Mouse (Mus musculus) MEL-GATA-1-ER (cell line): ENCODE measurements around the gene Gm3880.
"Not testable (repeated sequence)": the region's sequence is repeated elsewhere in the genome, so short reads cannot be mapped to it uniquely, and the experiment has no call there.

Experiments
- DNase-seq: peaks from one replicate; pipeline ENCODE4 v3.0.0-alpha.2; 2012; ENCODE audit warnings: low read depth; ENCODE audit errors: extremely low read depth

Gene Gm3880

GRCm38 (mm10) chrX:102686872-102687271, at the start of gene Gm3880:
Gm3880 (minus strand) TSS chrX:102686972.
- DNase-seq, result not testable (repeated sequence)

- not testable (repeated sequence) for DNase-seq
These were observed 37.5 kb upstream of the Gm3880 start for GRCm38 (mm10) chrX:102724226-102724625.

- DNase-seq, result not testable (repeated sequence)
These were observed 20.8 kb upstream of the Gm3880 start, which contains the start of the genes Gm9112 and Dmrtc1b for GRCm38 (mm10) chrX:102707535-102707934. Gm9112 (minus strand) TSS chrX:102707635. Dmrtc1b (plus strand) TSS chrX:102707865.

- DNase-seq, result peak; percentile 2
These were observed 13.9 kb upstream of the Gm3880 start for GRCm38 (mm10) chrX:102700636-102701035.

- not testable (repeated sequence) for DNase-seq
These were observed 2.5 kb upstream of the Gm3880 start for GRCm38 (mm10) chrX:102689252-102689651.

- not testable (repeated sequence) for DNase-seq
These were observed 2.1 kb downstream of the Gm3880 start for GRCm38 (mm10) chrX:102684706-102685105.

GRCm38 (mm10) chrX:102666641-102667040, 20.1 kb downstream of the Gm3880 start:
- no peak for DNase-seq

GRCm38 (mm10) chrX:102660712-102661111, 26.1 kb downstream of the Gm3880 start:
- DNase-seq, result peak; percentile 20

GRCm38 (mm10) chrX:102645691-102646090, 41.1 kb downstream of the Gm3880 start:
- no peak for DNase-seq

GRCm38 (mm10) chrX:102645146-102645545, 41.6 kb downstream of the Gm3880 start:
- DNase-seq, result no peak

- DNase-seq, result no peak
These were observed 42.2 kb downstream of the Gm3880 start for GRCm38 (mm10) chrX:102644573-102644951.

- DNase-seq, result peak; percentile 63
These were observed 42.8 kb downstream of the Gm3880 start, which contains the start of gene Phka1 for GRCm38 (mm10) chrX:102643823-102644572. Phka1 (minus strand) TSS chrX:102644246.
